Mouse (Mus musculus) forebrain, embryonic 15.5 days (tissue): ENCODE data around the gene Ppil1. TPM values are rescaled to one million over a fixed set of nuclear protein-coding genes. Genes with fewer than 3 reads are reported as not detected.
A peak's percentile ranks its signal among the peaks of the same experiment; 100 is the strongest.
"Not testable (repeated sequence)": the region's sequence is repeated elsewhere in the genome, so short reads cannot be mapped to it uniquely, and the experiment has no call there.

ENCODE experiments used
- ATAC-seq: fragments of 200-750 bp; cut with Nextera tagmentation; replicated peaks from 2 replicates; pipeline ENCODE4 v1.8.0; 2017; ENCODE audit warnings: mild to moderate bottlenecking, moderate TSS enrichment, moderate library complexity
- H3K27ac ChIP-seq: fragments of 300-500 bp; sonication (generic); replicated peaks from 2 replicates; pipeline ENCODE4 v1.5.1; 2015; ENCODE audit warnings: mild to moderate bottlenecking, inconsistent platforms
- H3K27me3 ChIP-seq: fragments of 300-500 bp; sonication (generic); 2 replicates; pipeline ENCODE4 v1.6.1; 2015; ENCODE audit warnings: inconsistent platforms
- H3K36me3 ChIP-seq: fragments of 300-500 bp; sonication (generic); 2 replicates; pipeline ENCODE4 v1.6.1; 2015; ENCODE audit warnings: mild to moderate bottlenecking, inconsistent platforms
- H3K4me1 ChIP-seq: fragments of 300-500 bp; sonication (generic); 2 replicates; pipeline ENCODE4 v1.6.1; 2015; ENCODE audit warnings: inconsistent platforms
- H3K4me2 ChIP-seq: fragments of 300-500 bp; sonication (generic); replicated peaks from 2 replicates; pipeline ENCODE4 v1.6.1; 2015; ENCODE audit warnings: mild to moderate bottlenecking, inconsistent platforms
- H3K4me3 ChIP-seq: fragments of 300-500 bp; sonication (generic); 2 replicates; pipeline ENCODE4 v1.5.1; 2015; ENCODE audit warnings: mild to moderate bottlenecking, inconsistent platforms
- H3K9ac ChIP-seq: fragments of 300-500 bp; sonication (generic); replicated peaks from 2 replicates; pipeline ENCODE4 v1.6.1; 2015; ENCODE audit warnings: mild to moderate bottlenecking, inconsistent platforms
- H3K9me3 ChIP-seq: fragments of 300-500 bp; sonication (generic); 2 replicates; pipeline ENCODE4 v1.6.1; 2016; ENCODE audit warnings: inconsistent platforms
- WGBS: fragments of 180-500 bp; shearing (Covaris S2); methylation state at CpG from one replicate; pipeline ENCODE4 v1.1.7; 2015; ENCODE audit warnings: mixed read lengths; 5-methylcytosine and 5-hydroxymethylcytosine counted together
- polyA plus RNA-seq: library from polyadenylated mRNA; unstranded; fragments of >200 nt; fragmentation: Nextera tagmentation; extraction: Ambion mirVana; gene quantifications from 2 replicates; pipeline ENCODE4 v1.2.1, GENCODE M21; 2015

The Ppil1 gene
- polyA plus RNA-seq, 1 experiment from 2014 or later, result 128 TPM

DNA sequence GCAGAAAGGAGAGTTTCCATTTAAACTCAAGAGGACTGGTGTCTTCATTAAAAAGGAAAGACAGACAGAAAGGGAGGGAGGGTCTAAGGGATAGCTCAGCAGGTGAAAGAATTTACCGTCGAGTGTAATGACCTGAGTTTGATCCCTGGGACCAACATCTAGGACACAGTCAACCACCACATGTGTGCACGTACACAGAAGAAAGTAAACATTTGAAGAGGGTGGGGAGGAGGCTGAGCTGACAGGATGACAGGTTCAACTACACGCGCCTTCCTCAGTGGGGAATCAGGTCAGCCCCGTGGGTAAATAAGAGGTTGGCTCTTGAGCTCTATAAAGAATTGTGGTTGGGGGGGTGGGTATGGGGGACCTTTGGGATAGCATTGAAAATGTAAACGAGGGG is 9.2 kb upstream of the Ppil1 start:
- Histone ChIP-seq H3K4me1 (peaks cover 13% of the 10 kb centered on the region), H3K27me3 (no peaks in the 10 kb centered on the region), H3K4me2 (no peak overlapping the region), H3K4me3 (no peak overlapping the region), H3K9me3 (no peaks in the 10 kb centered on the region), H3K36me3 (no peaks in the 10 kb centered on the region; the same call in 1 of the 2 replicates), H3K9ac (no peak overlapping the region), H3K27ac (no peak overlapping the region)
- 86% methylated on average over 7 of the region's 7 CpGs for WGBS
- ATAC-seq, result no peak

DNA sequence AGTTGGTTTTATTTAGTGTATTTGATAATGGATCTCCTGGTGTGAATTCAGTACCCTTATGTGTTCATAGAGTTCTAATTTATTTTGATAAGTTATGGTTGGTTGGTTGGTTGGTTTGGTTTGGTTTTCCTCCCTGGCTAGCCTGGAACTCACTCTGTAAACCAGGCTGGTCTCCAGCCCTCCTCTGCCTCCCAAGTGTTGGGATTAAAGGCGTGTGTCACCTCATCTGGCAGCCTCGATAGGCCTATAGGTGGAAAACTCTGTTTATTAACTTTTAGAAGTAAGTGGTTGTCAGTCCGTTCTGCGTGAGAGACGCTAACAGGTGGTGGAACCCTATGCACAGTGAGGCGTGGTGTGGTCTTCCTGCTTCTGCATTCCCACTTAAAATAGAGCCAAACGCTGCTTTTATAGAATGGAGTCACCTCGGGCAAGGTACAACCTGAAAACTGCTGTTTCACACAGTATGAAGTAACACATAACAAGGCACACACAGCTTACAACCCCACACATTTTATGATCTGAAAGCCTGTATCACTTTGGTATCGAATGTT is 6.2 kb upstream of the Ppil1 start:
- no peak for ATAC-seq
- Histone ChIP-seq H3K27ac (no peak overlapping the region), H3K4me3 (no peak overlapping the region), H3K36me3 (no peaks in the 10 kb centered on the region), H3K9ac (no peak overlapping the region), H3K9me3 (no peaks in the 10 kb centered on the region), H3K4me1 (peaks cover 17% of the 10 kb centered on the region), H3K27me3 (no peaks in the 10 kb centered on the region), H3K4me2 (no peak overlapping the region)
- 94% methylated on average over 9 of the region's 9 CpGs for whole genome bisulfite sequencing

- Histone ChIP-seq H3K4me3 (peak overlapping the region; percentile 86), H3K36me3 (no peaks in the 10 kb centered on the region), H3K4me1 (peaks cover 21% of the 10 kb centered on the region), H3K4me2 (peak overlapping the region; percentile 59), H3K9me3 (no peaks in the 10 kb centered on the region), H3K9ac (peak overlapping the region; percentile 93), H3K27me3 (no peaks in the 10 kb centered on the region), H3K27ac (peak overlapping the region; percentile 91)
- no peak for ATAC-seq
- 14% methylated on average over 10 of the region's 10 CpGs for WGBS
Measured at GRCm38 (mm10) chr17:29269349-29269706, 5.3 kb upstream of the Ppil1 start.

DNA sequence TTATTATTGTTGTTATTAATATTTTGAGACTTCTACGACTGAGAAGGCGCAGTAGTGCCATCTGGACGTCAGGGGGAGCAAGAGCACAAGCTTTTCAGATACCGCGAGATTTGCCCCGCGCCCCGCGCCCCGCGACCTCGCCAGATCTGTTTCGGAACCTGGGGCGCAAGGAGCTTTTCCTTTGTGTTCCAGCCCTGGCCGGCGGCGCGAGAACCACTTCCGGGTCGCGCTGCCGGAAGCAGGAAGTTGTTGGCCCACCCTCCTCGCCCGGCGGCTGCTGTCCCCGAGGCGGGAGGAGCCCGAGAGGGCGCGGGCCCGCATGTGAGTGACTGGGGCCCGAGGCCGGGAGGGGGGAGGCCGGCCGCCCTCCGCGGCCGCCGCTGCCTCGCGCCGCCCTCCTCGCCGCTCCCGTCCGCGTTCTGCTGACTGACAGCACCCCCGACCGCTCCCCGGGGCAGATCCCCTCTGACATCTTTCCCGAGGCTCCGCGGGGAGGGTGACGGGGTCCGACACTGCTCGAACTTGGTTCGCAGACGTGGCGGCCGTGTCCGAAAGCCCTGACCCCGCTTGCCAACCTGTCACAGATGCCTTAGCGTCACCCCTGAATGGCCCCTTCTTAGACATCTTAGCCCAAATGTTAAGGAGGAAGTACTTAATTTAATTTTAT is 4.8 kb upstream of the Ppil1 start, which contains the start of gene BC004004:
Gene BC004004, plus strand, starts transcription at position 107 of the 667 bp plus-strand sequence.
- no peaks in the 10 kb centered on the region for H3K9me3 ChIP-seq
- no peaks in the 10 kb centered on the region for H3K36me3 ChIP-seq
- H3K27ac ChIP-seq, result peak within 1 kb of the TSS; percentile 91
- H3K4me2 ChIP-seq, result peak within 1 kb of the TSS; percentile 59
- peaks cover 23% of the 10 kb centered on the region for H3K4me1 ChIP-seq
- peak; percentile 93 for ATAC-seq
- H3K27me3 ChIP-seq, result no peaks in the 10 kb centered on the region
- H3K4me3 ChIP-seq, result peak within 1 kb of the TSS; percentile 86
- H3K9ac ChIP-seq, result peak within 1 kb of the TSS; percentile 93
- under 1% methylated on average over 58 of the region's 63 CpGs for WGBS

- H3K27me3 ChIP-seq, result no peaks in the 10 kb centered on the region
- H3K4me1 ChIP-seq, result peaks cover 27% of the 10 kb centered on the region
- no peaks in the 10 kb centered on the region for H3K36me3 ChIP-seq
- H3K9ac ChIP-seq, result peak overlapping the region; percentile 93
- H3K9me3 ChIP-seq, result no peaks in the 10 kb centered on the region
- H3K4me3 ChIP-seq, result peak overlapping the region; percentile 86
- peak; percentile 24; the same call in 1 of the 2 replicates for ATAC-seq
- 63% methylated on average over 6 of the region's 6 CpGs for WGBS
- peak overlapping the region; percentile 91 for H3K27ac ChIP-seq
- peak overlapping the region; percentile 59 for H3K4me2 ChIP-seq
Measured at GRCm38 (mm10) chr17:29267931-29268681, 4.1 kb upstream of the Ppil1 start.

DNA sequence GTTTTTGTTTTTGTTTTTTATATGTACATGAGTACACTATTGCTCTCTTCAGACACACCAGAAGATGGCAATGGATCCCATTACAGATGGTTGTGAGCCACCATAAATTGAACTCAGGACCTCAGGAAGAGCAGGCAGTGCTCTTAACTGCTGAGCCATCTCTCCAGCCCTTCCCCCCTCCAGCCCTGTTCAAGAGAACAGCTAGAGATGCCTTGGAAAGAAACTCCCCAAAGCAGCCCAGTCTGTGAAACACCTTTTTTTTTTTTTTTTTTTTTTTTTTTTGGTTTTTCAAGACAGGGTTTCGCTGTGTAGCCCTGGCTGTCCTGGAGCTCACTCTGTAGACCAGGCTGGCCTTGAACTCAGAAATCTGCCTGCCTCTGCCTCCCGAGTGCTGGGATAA is 3.1 kb upstream of the Ppil1 start:
- 94% methylated on average over 2 of the region's 2 CpGs for WGBS

GRCm38 (mm10) chr17:29264760-29265159 is 774 bp upstream of the Ppil1 start:
- H3K27ac ChIP-seq, result peak overlapping the region; percentile 99; the same call in 1 of the 2 replicates
- H3K36me3 ChIP-seq, result 0 out of 2 replicates have a peak, but pooled peaks cover 3% of the 10 kb centered on the region
- peak overlapping the region; percentile 89 for H3K9ac ChIP-seq
- peaks cover 44% of the 10 kb centered on the region for H3K4me1 ChIP-seq
- peak overlapping the region; percentile 67 for H3K4me2 ChIP-seq
- H3K4me3 ChIP-seq, result peak overlapping the region; percentile 89; the same call in 1 of the 2 replicates
- ATAC-seq, result no peak
- H3K9me3 ChIP-seq, result no peaks in the 10 kb centered on the region
- no peaks in the 10 kb centered on the region for H3K27me3 ChIP-seq
- 85% methylated on average over 5 of the region's 5 CpGs for WGBS

More for the DNA sequence above, 3.1 kb upstream of the Ppil1 start:
- H3K36me3 ChIP-seq, H3K27ac ChIP-seq, H3K9me3 ChIP-seq, ATAC-seq, H3K4me3 ChIP-seq, H3K27me3 ChIP-seq, H3K4me2 ChIP-seq, H3K9ac ChIP-seq: not testable (repeated sequence)
- H3K4me1 ChIP-seq, result peaks cover 38% of the 10 kb centered on the region

DNA sequence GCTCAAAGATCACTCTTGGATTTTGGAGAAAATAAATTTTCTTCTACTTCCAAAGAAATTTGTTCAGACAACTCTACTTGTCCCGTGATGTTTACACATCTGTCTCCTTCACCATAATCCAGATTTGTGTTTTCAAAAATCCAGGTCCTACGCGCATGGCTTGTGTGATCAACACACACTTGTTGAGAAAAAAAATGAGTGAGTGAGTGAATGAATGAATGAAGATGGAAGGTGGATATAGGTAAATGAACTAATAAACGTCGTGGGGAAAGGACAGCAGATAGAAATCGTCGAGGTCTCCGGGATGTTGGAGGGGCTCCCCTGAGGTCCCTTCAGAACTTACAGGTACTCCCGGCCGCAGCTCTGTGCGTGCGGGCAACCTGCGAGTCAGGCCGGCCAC is 569 bp downstream of the Ppil1 start:
- H3K27me3 ChIP-seq, result no peaks in the 10 kb centered on the region
- H3K4me3 ChIP-seq, result peak overlapping the region; percentile 89
- peak overlapping the region; percentile 99 for H3K27ac ChIP-seq
- no peaks in the 10 kb centered on the region for H3K9me3 ChIP-seq
- peak overlapping the region; percentile 67 for H3K4me2 ChIP-seq
- 0 out of 2 replicates have a peak, but pooled peaks have one; percentile 17 for ATAC-seq
- peaks cover 44% of the 10 kb centered on the region for H3K4me1 ChIP-seq
- under 1% methylated on average over 14 of the region's 14 CpGs for WGBS
- peaks cover 4% of the 10 kb centered on the region; the same call in 1 of the 2 replicates for H3K36me3 ChIP-seq
- H3K9ac ChIP-seq, result peak overlapping the region; percentile 89

- H3K27me3 ChIP-seq, result no peaks in the 10 kb centered on the region
- H3K36me3 ChIP-seq, result peaks cover 16% of the 10 kb centered on the region
- ATAC-seq, result no peak
- H3K27ac ChIP-seq, result no peak overlapping the region
- WGBS, result 53% methylated on average over 2 of the region's 2 CpGs
- H3K9ac ChIP-seq, result no peak overlapping the region
- H3K4me3 ChIP-seq, result peak overlapping the region; percentile 89; the same call in 1 of the 2 replicates
- H3K4me2 ChIP-seq, result peak overlapping the region; percentile 67; the same call in 1 of the 2 replicates
- H3K4me1 ChIP-seq, result peaks cover 37% of the 10 kb centered on the region
- H3K9me3 ChIP-seq, result no peaks in the 10 kb centered on the region
Measured at GRCm38 (mm10) chr17:29262259-29262649, 1.7 kb downstream of the Ppil1 start.

- Histone ChIP-seq H3K4me2 (no peak overlapping the region), H3K27me3 (no peaks in the 10 kb centered on the region), H3K9ac (no peak overlapping the region), H3K4me3 (no peak overlapping the region), H3K36me3 (peaks cover 17% of the 10 kb centered on the region), H3K4me1 (peaks cover 37% of the 10 kb centered on the region), H3K9me3 (no peaks in the 10 kb centered on the region), H3K27ac (no peak overlapping the region)
- ATAC-seq, result no peak
- WGBS, result 89% methylated on average over 22 of the region's 22 CpGs
Measured at GRCm38 (mm10) chr17:29261603-29262258, 2.3 kb downstream of the Ppil1 start.

DNA sequence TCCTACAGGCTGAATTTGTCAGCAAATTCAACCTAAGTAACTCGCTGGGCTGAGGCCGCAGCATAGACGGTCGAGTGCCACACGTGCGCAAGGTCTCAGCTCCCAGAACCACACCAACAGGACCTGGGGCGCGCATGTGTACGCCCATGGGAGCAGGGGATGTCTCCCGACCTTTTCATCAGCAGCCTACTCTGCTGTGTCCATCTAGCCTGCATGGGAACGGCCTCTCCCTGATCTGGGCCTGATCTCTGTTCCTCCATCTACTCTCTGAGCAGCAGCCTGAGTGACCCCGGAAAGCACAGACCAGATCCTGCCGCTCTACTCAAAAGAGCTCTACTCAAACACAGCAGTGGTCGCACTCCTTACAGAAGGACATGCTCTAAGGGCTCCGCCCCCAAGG is 3.5 kb downstream of the Ppil1 start:
- no peak for ATAC-seq
- Histone ChIP-seq H3K4me3 (no peak overlapping the region), H3K9ac (no peak overlapping the region), H3K27ac (no peak overlapping the region), H3K4me1 (peaks cover 37% of the 10 kb centered on the region), H3K36me3 (peaks cover 17% of the 10 kb centered on the region), H3K27me3 (no peaks in the 10 kb centered on the region), H3K9me3 (no peaks in the 10 kb centered on the region), H3K4me2 (no peak overlapping the region)
- WGBS, result 87% methylated on average over 15 of the region's 15 CpGs
